Mouse (Mus musculus): Measurements from ENCODE around the gene Gm17490. TPM values are rescaled to one million over a fixed set of nuclear protein-coding genes. Genes with fewer than 3 reads are reported as not detected.

Gene Gm17490
- polyA plus RNA-seq (2017; shearing (Covaris generic)) = not detected

DNA sequence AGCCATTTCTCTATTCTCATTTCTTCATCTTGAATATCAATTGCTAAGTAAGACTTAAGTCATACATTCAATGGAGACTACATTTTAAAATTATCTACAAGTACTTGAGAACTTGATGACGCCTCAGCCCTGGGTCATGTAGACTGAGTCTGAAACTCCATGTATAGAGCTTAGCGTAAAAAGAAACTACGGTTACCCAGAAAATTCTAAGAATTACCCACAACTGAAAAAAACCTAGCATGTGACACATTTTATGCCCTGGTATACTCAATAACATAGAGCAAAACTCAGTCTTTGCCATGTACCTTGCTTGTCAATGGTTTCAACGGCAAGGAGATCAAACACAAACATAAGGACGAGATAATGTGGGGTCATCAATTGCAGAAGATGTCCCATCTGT, at the start of gene Gm17490:
Gene Gm17490 (minus strand): TSS at position 375 of the 400 bp plus-strand sequence.

DNA sequence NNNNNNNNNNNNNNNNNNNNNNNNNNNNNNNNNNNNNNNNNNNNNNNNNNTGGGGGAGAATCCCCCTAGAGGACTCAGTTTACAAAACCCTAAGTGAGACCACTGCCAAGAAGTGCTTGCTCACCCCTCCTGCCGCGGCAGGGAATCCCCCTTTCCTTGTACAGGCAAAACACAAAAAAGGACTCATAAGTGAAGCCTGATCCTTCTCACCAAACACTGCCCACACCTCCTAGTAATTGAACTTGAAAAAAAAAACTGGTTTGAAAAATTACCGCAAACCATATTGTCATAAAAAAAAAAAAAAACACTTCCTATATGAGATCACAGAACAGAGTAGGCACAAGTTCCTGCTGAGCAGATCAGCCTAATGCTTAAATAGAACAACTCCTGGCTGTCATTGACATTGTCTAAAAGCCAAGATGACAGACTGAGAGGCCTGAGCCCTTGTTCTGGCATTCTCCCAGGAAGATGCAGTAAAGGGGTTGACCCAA, 16.4 kb upstream of the Gm17490 start, which contains the start of gene Il2ra:
Gene Il2ra (plus strand): TSS at position 357 of the 491 bp plus-strand sequence.

DNA sequence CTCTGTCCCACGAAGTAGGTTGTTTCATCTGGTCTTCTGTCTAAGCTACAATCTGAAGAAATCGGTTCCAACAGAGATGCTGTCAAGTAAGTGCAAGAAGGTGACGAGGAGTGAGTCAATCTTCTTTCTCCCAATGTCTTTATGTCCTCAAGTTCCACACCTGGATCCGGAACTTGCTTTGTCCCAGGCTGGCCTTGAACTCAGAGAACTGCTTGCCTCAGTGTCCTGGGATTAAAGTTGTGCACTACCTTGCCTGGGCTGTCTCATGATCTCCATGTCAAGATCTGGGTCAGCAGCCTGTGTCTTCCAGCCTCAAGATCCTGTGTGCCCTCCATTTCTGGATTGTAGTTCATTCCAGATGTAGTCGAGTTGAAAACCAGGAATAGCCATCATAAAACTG, 22.0 kb downstream of the Gm17490 start, which contains the start of gene Rbm17:
Gene Rbm17 (minus strand): TSS at position 101 of the 400 bp plus-strand sequence.

Other genes with a start within 250 kb of the Gm17490 start
- gene Pfkfb3, start 72.2 kb downstream of the Gm17490 start, polyA plus RNA-seq (2017; shearing (Covaris generic)) = 13.6 TPM
- gene Rbm17, start 22.1 kb downstream of the Gm17490 start, polyA plus RNA-seq (2017; shearing (Covaris generic)) = 135 TPM
- gene Il2ra, start 16.5 kb upstream of the Gm17490 start, polyA plus RNA-seq (2017; shearing (Covaris generic)) = 27.2 TPM
- gene Il15ra, start 79.0 kb upstream of the Gm17490 start, polyA plus RNA-seq (2017; shearing (Covaris generic)) = 25.9 TPM
- 53.2 TPM for gene Fbh1, start 151.3 kb upstream of the Gm17490 start, polyA plus RNA-seq (2017; shearing (Covaris generic))
- gene Ankrd16, start 151.6 kb upstream of the Gm17490 start, polyA plus RNA-seq (2017; shearing (Covaris generic)) = 62.7 TPM

Measured in effector memory CD4-positive, alpha-beta T cell, adult 7 months (primary cell).